Mouse (Mus musculus) embryonic facial prominence, embryonic 11.5 days (tissue): ENCODE measurements around the gene Akr1cl. TPM values are rescaled to one million over a fixed set of nuclear protein-coding genes. Genes with fewer than 3 reads are reported as not detected.

Experiments
- ATAC-seq: fragments of 200-750 bp; cut with Nextera tagmentation; replicated peaks from 2 replicates; pipeline ENCODE4 v1.8.0; 2017; ENCODE audit warnings: low read depth; ENCODE audit not compliant: insufficient number of reproducible peaks, low FRiP score, low TSS enrichment
- DNase-seq: peaks from one replicate; pipeline ENCODE4 v3.0.0-alpha.2; 2015; ENCODE audit warnings: low spot score
- H3K27ac ChIP-seq: fragments of 300-500 bp; sonication (generic); replicated peaks from 2 replicates; pipeline ENCODE4 v1.5.1; 2014; ENCODE audit warnings: mild to moderate bottlenecking, low read depth, low read length, control low read depth
- H3K27me3 ChIP-seq: fragments of 300-500 bp; sonication (generic); 2 replicates; pipeline ENCODE4 v1.6.1; 2014; ENCODE audit warnings: mild to moderate bottlenecking, low read length, moderate library complexity, mixed read lengths; ENCODE audit not compliant: control insufficient read depth, insufficient read depth
- H3K36me3 ChIP-seq: fragments of 300-500 bp; sonication (generic); replicated peaks from 2 replicates; pipeline ENCODE4 v1.6.1; 2014; ENCODE audit warnings: low read depth, mild to moderate bottlenecking, low read length, moderate library complexity, mixed read lengths; ENCODE audit not compliant: control insufficient read depth, insufficient read depth
- H3K4me1 ChIP-seq: fragments of 300-500 bp; sonication (generic); 2 replicates; pipeline ENCODE4 v1.6.1; 2014; ENCODE audit warnings: low read length, mixed read lengths; ENCODE audit not compliant: control insufficient read depth, insufficient read depth
- H3K4me2 ChIP-seq: fragments of 300-500 bp; sonication (generic); 2 replicates; pipeline ENCODE4 v1.6.1; 2014; ENCODE audit warnings: low read depth, mild to moderate bottlenecking, control low read depth, low read length, moderate library complexity
- H3K4me3 ChIP-seq: fragments of 300-500 bp; sonication (generic); 2 replicates; pipeline ENCODE4 v1.5.1; 2014; ENCODE audit warnings: low read depth, low read length, control low read depth
- H3K9ac ChIP-seq: fragments of 300-500 bp; sonication (generic); replicated peaks from 2 replicates; pipeline ENCODE4 v1.6.1; 2014; ENCODE audit warnings: mild to moderate bottlenecking, control low read depth, low read length
- H3K9me3 ChIP-seq: fragments of 300-500 bp; sonication (generic); replicated peaks from 2 replicates; pipeline ENCODE4 v1.6.1; 2016; ENCODE audit warnings: mild to moderate bottlenecking, low read length, inconsistent platforms, mixed read lengths; ENCODE audit not compliant: control insufficient read depth
- WGBS: fragments of 180-500 bp; shearing (Covaris S2); extraction: QIAGEN DNeasy Blood & Tissue Kit; methylation state at CpG from one replicate; pipeline ENCODE4 v1.1.7; 2014; 5-methylcytosine and 5-hydroxymethylcytosine counted together
- polyA plus RNA-seq: library from polyadenylated mRNA; unstranded; fragments of >200 nt; fragmentation: Nextera tagmentation; extraction: Ambion mirVana; gene quantifications from 2 replicates; pipeline ENCODE4 v1.2.1, GENCODE M21; 2014

Gene Akr1cl
- polyA plus RNA-seq, 1 experiment from 2014 or later: 1.0 TPM

DNA sequence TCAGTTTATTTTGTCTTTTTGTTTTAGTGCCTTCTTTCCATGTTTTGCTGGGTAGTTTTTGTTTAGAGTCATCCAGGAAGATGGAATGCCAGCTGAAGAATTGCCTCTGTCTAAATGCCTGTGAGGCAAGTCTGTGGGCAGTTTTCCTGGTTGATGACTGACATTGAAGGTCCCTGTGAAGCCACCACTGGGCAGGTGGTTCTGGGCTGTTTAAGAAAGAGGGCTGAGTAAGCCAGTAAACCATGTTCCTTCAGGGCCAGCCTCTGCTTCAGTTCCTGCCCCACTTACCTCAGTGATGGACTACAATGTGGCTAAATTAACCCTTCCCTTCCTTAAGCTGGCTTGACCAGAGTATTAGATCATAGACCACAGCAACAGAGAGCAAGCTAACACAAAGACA is 44.4 kb downstream of the Akr1cl start:
- H3K36me3 ChIP-seq: no peaks in the 10 kb centered on the region
- no peak overlapping the region for H3K4me2 ChIP-seq
- no peak overlapping the region for H3K4me3 ChIP-seq
- H3K4me1 ChIP-seq: no peaks in the 10 kb centered on the region
- ATAC-seq: no peak
- no peaks in the 10 kb centered on the region for H3K27me3 ChIP-seq
- H3K27ac ChIP-seq: no peak overlapping the region
- DNase-seq: no peak
- H3K9me3 ChIP-seq: no peaks in the 10 kb centered on the region
- H3K9ac ChIP-seq: no peak overlapping the region

DNA sequence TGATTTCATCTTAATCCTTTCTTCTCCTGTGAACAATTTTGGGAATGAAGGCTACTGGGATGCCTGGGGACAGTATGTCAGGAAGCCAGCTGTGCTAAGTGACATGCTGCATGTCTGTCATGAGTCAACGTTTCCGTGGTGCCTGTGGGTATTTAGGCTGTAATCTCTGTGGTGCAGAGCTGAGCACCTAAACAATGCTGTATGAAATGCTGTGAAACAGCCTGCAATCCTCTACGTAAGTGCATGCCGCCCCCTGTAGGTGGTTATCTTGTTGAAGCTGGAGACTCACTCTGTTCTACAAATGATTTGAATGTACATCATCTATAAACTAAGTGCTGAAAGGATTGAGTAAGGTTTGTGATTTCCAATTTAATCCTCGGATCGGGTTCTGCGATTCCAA is 46.4 kb downstream of the Akr1cl start:
- ATAC-seq: no peak

DNA sequence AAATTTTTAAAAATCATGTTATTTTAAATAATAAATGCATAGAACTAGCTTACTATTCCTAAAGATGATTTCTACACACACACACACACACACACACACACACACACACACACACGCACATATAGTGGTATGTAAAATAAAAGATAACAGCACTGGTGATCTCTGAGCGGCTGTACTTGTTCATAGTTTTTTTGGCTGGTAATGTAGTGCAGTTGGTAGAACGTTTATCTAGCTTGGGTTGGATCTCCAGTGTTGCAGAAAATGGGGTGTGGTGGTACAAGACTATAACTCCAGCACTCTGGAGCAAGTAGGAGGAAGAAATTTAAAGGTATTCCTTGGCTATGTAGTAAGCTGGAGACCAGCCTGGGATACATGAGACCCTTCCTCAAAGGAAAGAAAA is 49.3 kb downstream of the Akr1cl start:
- no peak overlapping the region for H3K9ac ChIP-seq
- no peak overlapping the region for H3K27ac ChIP-seq
- no peaks in the 10 kb centered on the region for H3K27me3 ChIP-seq
- no peak overlapping the region for H3K4me3 ChIP-seq
- no peak for DNase-seq
- no peaks in the 10 kb centered on the region for H3K36me3 ChIP-seq
- 80% methylated on average over 3 of the region's 3 CpGs for WGBS
- no peak overlapping the region for H3K4me2 ChIP-seq
- no peaks in the 10 kb centered on the region for H3K4me1 ChIP-seq
- no peaks in the 10 kb centered on the region for H3K9me3 ChIP-seq
- no peak for ATAC-seq

More for the DNA sequence above, 46.4 kb downstream of the Akr1cl start:
- H3K9me3 ChIP-seq: no peaks in the 10 kb centered on the region
- H3K4me3 ChIP-seq: no peak overlapping the region
- H3K27me3 ChIP-seq: no peaks in the 10 kb centered on the region
- peak; percentile 75 for DNase-seq
- H3K9ac ChIP-seq: no peak overlapping the region
- no peak overlapping the region for H3K4me2 ChIP-seq
- no peak overlapping the region for H3K27ac ChIP-seq
- no peaks in the 10 kb centered on the region for H3K4me1 ChIP-seq
- H3K36me3 ChIP-seq: no peaks in the 10 kb centered on the region
- WGBS: 41% methylated on average over 7 of the region's 7 CpGs

DNA sequence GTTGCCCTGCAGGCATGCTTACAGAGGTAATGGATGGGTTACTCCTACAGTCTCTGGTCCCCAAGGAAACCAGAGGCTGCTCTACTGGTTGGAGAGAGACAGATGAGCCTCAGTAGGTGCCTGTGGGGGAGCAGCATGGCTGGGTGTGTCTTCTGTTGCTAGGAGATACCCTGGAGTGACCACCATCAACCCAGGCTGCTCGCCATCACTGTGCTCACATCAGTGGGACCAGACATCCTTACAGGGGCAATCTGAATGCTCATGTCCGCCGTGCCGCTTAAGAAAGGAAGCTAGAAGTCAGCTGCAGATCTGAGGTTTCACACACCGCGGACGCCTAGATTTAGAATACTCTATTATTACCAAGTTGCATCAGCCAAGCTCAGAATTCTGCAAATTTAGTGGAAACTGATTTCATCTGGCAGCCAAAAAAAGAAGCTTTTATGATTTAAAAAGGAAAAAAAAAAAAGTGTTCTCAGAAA is 54.2 kb downstream of the Akr1cl start:
- Histone ChIP-seq H3K9ac (no peak overlapping the region), H3K9me3 (no peaks in the 10 kb centered on the region), H3K36me3 (no peaks in the 10 kb centered on the region), H3K4me2 (no peak overlapping the region), H3K27me3 (no peaks in the 10 kb centered on the region), H3K4me1 (no peaks in the 10 kb centered on the region), H3K4me3 (no peak overlapping the region), H3K27ac (no peak overlapping the region)
- ATAC-seq: 0 out of 2 replicates have a peak, but pooled peaks have one; percentile 29
- DNase-seq: no peak
- 75% methylated on average over 7 of the region's 7 CpGs for WGBS

DNA sequence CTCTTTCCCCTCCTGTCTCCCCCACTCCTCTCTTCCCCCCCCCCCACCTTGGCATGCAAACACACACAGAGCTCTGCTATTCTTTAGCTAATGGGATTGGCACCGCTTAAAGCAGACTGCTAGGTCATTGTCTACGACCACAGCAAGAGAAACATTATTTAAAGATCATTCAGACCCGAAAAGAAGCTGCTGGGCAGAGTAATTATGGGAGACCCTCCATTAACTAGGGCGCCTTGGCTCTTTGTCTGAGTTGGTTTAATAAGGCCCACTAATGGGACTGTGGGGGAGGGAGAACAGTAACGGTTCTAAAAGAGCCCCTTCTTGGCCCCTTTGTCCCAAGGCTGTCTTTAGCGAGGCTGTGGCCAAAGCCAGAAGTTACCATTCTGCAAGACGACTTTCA is 57.2 kb downstream of the Akr1cl start:
- ATAC-seq: 0 out of 2 replicates have a peak, but pooled peaks have one; percentile 34
- 21% methylated on average over 7 of the region's 7 CpGs for WGBS
- H3K9me3 ChIP-seq: no peaks in the 10 kb centered on the region
- no peaks in the 10 kb centered on the region for H3K4me1 ChIP-seq
- H3K36me3 ChIP-seq: no peaks in the 10 kb centered on the region
- H3K4me2 ChIP-seq: no peak overlapping the region
- H3K4me3 ChIP-seq: no peak overlapping the region
- DNase-seq: peak; percentile 23
- no peaks in the 10 kb centered on the region for H3K27me3 ChIP-seq
- no peak overlapping the region for H3K27ac ChIP-seq
- no peak overlapping the region for H3K9ac ChIP-seq

DNA sequence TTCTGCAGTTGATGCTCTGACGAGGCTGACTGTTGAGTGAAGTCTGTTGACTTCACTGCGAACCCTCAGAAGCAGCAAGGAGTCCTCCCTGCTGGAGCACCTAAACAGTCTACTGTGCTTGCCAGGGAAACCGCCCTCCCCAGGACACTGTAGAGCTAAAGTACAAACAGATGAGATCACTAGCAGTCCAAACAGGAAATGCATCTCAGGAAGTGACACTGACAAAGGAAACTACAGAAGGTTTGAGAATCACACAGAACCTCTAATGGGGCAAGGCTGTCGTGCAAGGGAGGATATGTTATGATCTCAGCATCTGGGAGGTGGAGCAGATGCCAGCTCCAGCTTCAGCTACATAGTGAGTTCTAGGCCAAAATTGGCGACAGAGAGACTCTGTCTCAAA is 61.9 kb downstream of the Akr1cl start:
- WGBS: 65% methylated on average over 5 of the region's 5 CpGs
- ATAC-seq (no peak), DNase-seq (no peak)
- no peaks in the 10 kb centered on the region for H3K27me3 ChIP-seq
- H3K36me3 ChIP-seq: no peaks in the 10 kb centered on the region
- H3K27ac ChIP-seq: no peak overlapping the region
- no peaks in the 10 kb centered on the region for H3K4me1 ChIP-seq
- H3K4me3 ChIP-seq: no peak overlapping the region
- H3K9ac ChIP-seq: no peak overlapping the region
- H3K9me3 ChIP-seq: no peaks in the 10 kb centered on the region
- no peak overlapping the region for H3K4me2 ChIP-seq

Other genes with a start within 250 kb of the Akr1cl start
- 5.2 and 6.0 TPM in 2 replicates for gene Plekhm3, start 75.9 kb downstream of the Akr1cl start, polyA plus RNA-seq
- 0.72 and 6.9 TPM in 2 replicates for gene Cryge, start 18.4 kb upstream of the Akr1cl start, polyA plus RNA-seq
- gene Crygd, start 30.7 kb upstream of the Akr1cl start, polyA plus RNA-seq: not detected in 2 replicates
- gene Crygc, start 40.9 kb upstream of the Akr1cl start, polyA plus RNA-seq: 1.00 and 9.9 TPM in 2 replicates
- 0.68 TPM in 1 of 2 replicates, not detected in the other for gene Crygb, start 49.5 kb upstream of the Akr1cl start, polyA plus RNA-seq
- gene Cryga, start 70.6 kb upstream of the Akr1cl start, polyA plus RNA-seq: not detected in 2 replicates
- not detected in 2 replicates for gene Gm28845, start 86.8 kb upstream of the Akr1cl start, polyA plus RNA-seq
- gene D630023F18Rik, start 90.5 kb upstream of the Akr1cl start, polyA plus RNA-seq: 0.32 and 0.45 TPM in 2 replicates
- 260 and 262 TPM in 2 replicates for gene Idh1, start 153.7 kb upstream of the Akr1cl start, polyA plus RNA-seq
- 14.8 and 17.3 TPM in 2 replicates for gene Pikfyve, start 153.9 kb upstream of the Akr1cl start, polyA plus RNA-seq
- gene Pth2r, start 249.3 kb upstream of the Akr1cl start, polyA plus RNA-seq: 0.22 TPM in 1 of 2 replicates, not detected in the other